ENCODE assay signal across 18 mouse cellular contexts in the genomic region with DNA sequence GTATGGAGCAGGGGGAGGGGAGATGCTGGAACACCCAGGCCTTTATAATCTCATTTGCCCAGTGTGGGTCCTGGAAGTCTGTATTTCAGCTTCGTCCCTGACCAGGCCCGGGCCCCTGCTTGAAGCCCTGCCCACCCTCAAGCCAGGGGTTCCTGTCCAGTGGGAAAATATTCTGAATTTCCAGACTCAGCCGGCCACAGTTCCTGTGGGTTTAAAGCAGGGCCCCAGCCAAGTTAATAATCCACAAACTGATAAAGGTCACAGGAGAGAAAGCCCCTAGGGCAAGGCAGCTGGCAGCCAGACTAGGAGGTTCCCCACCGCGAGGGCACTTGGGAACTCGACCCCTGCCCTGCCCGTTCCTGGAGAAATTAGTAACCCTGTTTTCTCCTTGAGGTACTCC. TPM values are rescaled to one million over a fixed set of nuclear protein-coding genes. Genes with fewer than 3 reads are reported as not detected.
DNase-seq lines count a peak whose midpoint lies in the region; ATAC-seq and TF ChIP-seq lines count a peak whose summit lies in the region.
"Had no signal": no experiment of that assay in that cellular context is flagged by ENCODE, and none has a peak within 500 bp of the region (broad histone marks: within the 10 kb centered on the region; RNA-seq: fewer than 3 reads in every experiment).

No protein-coding gene starts in this region.

- peaks cover 33% of the 10 kb centered on the region for H3K4me1 ChIP-seq in forebrain, embryonic 10.5 days
- no peaks in the 10 kb centered on the region for H3K4me1 ChIP-seq in forebrain, embryonic 15.5 days
- H3K4me1 ChIP-seq in kidney, embryonic 15.5 days = peaks cover 48% of the 10 kb centered on the region
- H3K4me1 ChIP-seq in liver, adult 2 months (ENCODE audit: control insufficient read depth, insufficient read depth, low read length) = peaks cover 30% of the 10 kb centered on the region
- no peaks in the 10 kb centered on the region for H3K4me1 ChIP-seq in hindbrain, embryonic 13.5 days (replicated peaks)

- no peak overlapping the region for H3K9ac ChIP-seq in forebrain, embryonic 15.5 days (replicated peaks)
- H3K9ac ChIP-seq in kidney, embryonic 15.5 days = no peak overlapping the region
- H3K9ac ChIP-seq in liver, adult 2 months (ENCODE audit: low read depth, low read length) = no peak overlapping the region
- no peak overlapping the region for H3K9ac ChIP-seq in hindbrain, embryonic 13.5 days
- H3K9ac ChIP-seq: lung, embryonic 14.5 days had no signal

- WGBS in forebrain, embryonic 10.5 days = 59% methylated on average over 7 of the region's 7 CpGs
- WGBS in forebrain, embryonic 15.5 days = 71% methylated on average over 7 of the region's 7 CpGs
- 46% methylated on average over 7 of the region's 7 CpGs for WGBS in kidney, embryonic 15.5 days
- 24% methylated on average over 7 of the region's 7 CpGs for WGBS in liver, adult 2 months
- WGBS in hindbrain, embryonic 13.5 days = 55% methylated on average over 7 of the region's 7 CpGs

- no peak for ATAC-seq in forebrain, embryonic 15.5 days (replicated peaks)
- ATAC-seq in kidney, embryonic 15.5 days (replicated peaks; ENCODE audit: low FRiP score) = peak; percentile 77
- ATAC-seq in hindbrain, embryonic 13.5 days (ENCODE audit: low FRiP score) = no peak
- ATAC-seq: hindbrain, postnatal 0 days had no signal

- TF ChIP-seq CTCF in liver, adult 2 months (IDR thresholded peaks at IDR 0.05; ENCODE audit: low read depth, low read length) = no peak

- peaks cover 9% of the 10 kb centered on the region; the same call in 1 of the 2 replicates for H3K27me3 ChIP-seq in forebrain, embryonic 10.5 days (ENCODE audit: poor library complexity, severe bottlenecking)
- no peaks in the 10 kb centered on the region for H3K27me3 ChIP-seq in forebrain, embryonic 15.5 days
- no peaks in the 10 kb centered on the region for H3K27me3 ChIP-seq in kidney, embryonic 15.5 days
- H3K27me3 ChIP-seq in liver, adult 2 months (ENCODE audit: control insufficient read depth, insufficient read depth, low read length) = no peaks in the 10 kb centered on the region
- 0 out of 2 replicates have a peak, but pooled peaks cover 6% of the 10 kb centered on the region for H3K27me3 ChIP-seq in hindbrain, embryonic 13.5 days

- no peak for TF ChIP-seq POLR2A in liver, adult 2 months (IDR thresholded peaks at IDR 0.05; ENCODE audit: extremely low read depth, insufficient read depth, low read length)

- H3K4me3 ChIP-seq in forebrain, embryonic 10.5 days = no peak overlapping the region
- no peak overlapping the region for H3K4me3 ChIP-seq in forebrain, embryonic 15.5 days
- H3K4me3 ChIP-seq in kidney, embryonic 15.5 days (replicated peaks) = no peak overlapping the region
- no peak overlapping the region for H3K4me3 ChIP-seq in liver, adult 2 months (ENCODE audit: insufficient read depth, low read depth, low read length)
- H3K4me3 ChIP-seq in hindbrain, embryonic 13.5 days = no peak overlapping the region

- no peaks in the 10 kb centered on the region for H3K9me3 ChIP-seq in forebrain, embryonic 10.5 days
- H3K9me3 ChIP-seq in forebrain, embryonic 15.5 days = no peaks in the 10 kb centered on the region
- H3K9me3 ChIP-seq in kidney, embryonic 15.5 days (replicated peaks) = no peaks in the 10 kb centered on the region
- H3K9me3 ChIP-seq in hindbrain, embryonic 13.5 days = no peaks in the 10 kb centered on the region

- H3K36me3 ChIP-seq in forebrain, embryonic 10.5 days (replicated peaks) = no peaks in the 10 kb centered on the region
- no peaks in the 10 kb centered on the region for H3K36me3 ChIP-seq in forebrain, embryonic 15.5 days
- no peaks in the 10 kb centered on the region for H3K36me3 ChIP-seq in kidney, embryonic 15.5 days
- no peaks in the 10 kb centered on the region for H3K36me3 ChIP-seq in liver, adult 2 months (ENCODE audit: control insufficient read depth, insufficient read depth, low read length)
- no peaks in the 10 kb centered on the region for H3K36me3 ChIP-seq in hindbrain, embryonic 13.5 days

- H3K79me2 ChIP-seq in liver, adult 2 months (ENCODE audit: control insufficient read depth, insufficient read depth, low read length) = no peaks in the 10 kb centered on the region

- 0 out of 2 replicates have a peak overlapping the region, but pooled peaks have one; percentile 26 for H3K27ac ChIP-seq in forebrain, embryonic 10.5 days
- H3K27ac ChIP-seq in forebrain, embryonic 15.5 days (replicated peaks) = no peak overlapping the region
- H3K27ac ChIP-seq in kidney, embryonic 15.5 days = peak overlapping the region; percentile 91
- H3K27ac ChIP-seq in liver, adult 2 months (replicated peaks; ENCODE audit: insufficient read depth, low read depth, low read length) = peak overlapping the region; percentile 71
- no peak overlapping the region for H3K27ac ChIP-seq in hindbrain, embryonic 13.5 days
- H3K27ac ChIP-seq: hindbrain, postnatal 0 days had no signal

- H3K4me2 ChIP-seq in forebrain, embryonic 15.5 days (replicated peaks) = no peak overlapping the region
- no peak overlapping the region for H3K4me2 ChIP-seq in kidney, embryonic 15.5 days
- no peak overlapping the region for H3K4me2 ChIP-seq in hindbrain, embryonic 13.5 days
- H3K4me2 ChIP-seq: lung, embryonic 14.5 days had no signal

- no peak for DNase-seq in forebrain, embryonic 10.5 days (ENCODE audit: extremely low spot score, low spot score)
- DNase-seq in liver, adult 2 months (ENCODE audit: extremely low read depth, low read depth, low spot score) = peak; percentile 55
- DNase-seq in yolk sac, embryonic 10.5 days (ENCODE audit: low spot score) = peak; percentile 73
- DNase-seq in left cerebral cortex, adult 8-10 months (ENCODE audit: low spot score in 2 of 2) = no peak
- DNase-seq in frontal cortex, postnatal 25 days (ENCODE audit: low spot score in 2 of 2) = no peak
- DNase-seq: cerebellum, adult 2 months; layer of hippocampus, adult 9-11 months; lung, embryonic 14.5 days; spleen, adult 18-20 months had no signal

RNA-seq across cellular contexts. Expression of gene Trim80, which starts 8.7 kb away (rescaled TPM):
- polyA plus RNA-seq in forebrain, embryonic 10.5 days (2016; fragmentation: Nextera tagmentation; extraction: Ambion mirVana) = 0.15 and 0.19 TPM in 2 replicates
- not detected in 2 replicates for polyA plus RNA-seq in forebrain, embryonic 15.5 days (2015; fragmentation: Nextera tagmentation; extraction: Ambion mirVana)
- polyA plus RNA-seq in kidney, embryonic 15.5 days (2015; fragmentation: Nextera tagmentation; extraction: Ambion mirVana) = 0.18 and 0.30 TPM in 2 replicates
- total RNA-seq in liver, adult 2 months (2014; rRNA removed) = 0.74 and 0.94 TPM in 2 replicates
- polyA plus RNA-seq in liver, adult 2 months (2012; rRNA removed) = 2.0 and 4.0 TPM in 2 replicates
- under 1 TPM in 2 of 4 experiments, not detected in 2; 0.16 to 0.30 TPM for total RNA-seq in left cerebral cortex, adult 8-10 months (2022)
- polyA plus RNA-seq in hindbrain, embryonic 13.5 days (2015; fragmentation: Nextera tagmentation; extraction: Ambion mirVana) = not detected in 2 replicates
- total RNA-seq: CH12.LX; gastrocnemius, postnatal 4 days; hindbrain, postnatal 0 days; left cerebral cortex, postnatal 36 days; megakaryocyte progenitor cell, adult 5-6 weeks had no signal
- polyA plus RNA-seq: lung, embryonic 14.5 days; neural tube, embryonic 14.5 days had no signal

RNA-seq across cellular contexts. Expression of gene Slc16a5, which starts 13.3 kb away (rescaled TPM):
- polyA plus RNA-seq in forebrain, embryonic 10.5 days (2016; fragmentation: Nextera tagmentation; extraction: Ambion mirVana) = 0.19 and 0.20 TPM in 2 replicates
- polyA plus RNA-seq in forebrain, embryonic 15.5 days (2015; fragmentation: Nextera tagmentation; extraction: Ambion mirVana) = 0.10 TPM in 1 of 2 replicates, not detected in the other
- 15.8 and 22.3 TPM in 2 replicates for polyA plus RNA-seq in kidney, embryonic 15.5 days (2015; fragmentation: Nextera tagmentation; extraction: Ambion mirVana)
- 23.0 and 36.3 TPM in 2 replicates for total RNA-seq in liver, adult 2 months (2014; rRNA removed)
- 49.1 and 101 TPM in 2 replicates for polyA plus RNA-seq in liver, adult 2 months (2012; rRNA removed)
- total RNA-seq in left cerebral cortex, adult 8-10 months (2022) = not detected
- polyA plus RNA-seq in hindbrain, embryonic 13.5 days (2015; fragmentation: Nextera tagmentation; extraction: Ambion mirVana) = 0.19 TPM in 1 of 2 replicates, not detected in the other
- total RNA-seq: gastrocnemius, postnatal 4 days; left cerebral cortex, postnatal 36 days; megakaryocyte progenitor cell, adult 5-6 weeks had no signal

RNA-seq across cellular contexts. Expression of gene Armc7, which starts 26.5 kb away (rescaled TPM):
- polyA plus RNA-seq in forebrain, embryonic 10.5 days (2016; fragmentation: Nextera tagmentation; extraction: Ambion mirVana) = 8.1 and 8.2 TPM in 2 replicates
- polyA plus RNA-seq in forebrain, embryonic 15.5 days (2015; fragmentation: Nextera tagmentation; extraction: Ambion mirVana) = 15.6 and 16.1 TPM in 2 replicates
- polyA plus RNA-seq in kidney, embryonic 15.5 days (2015; fragmentation: Nextera tagmentation; extraction: Ambion mirVana) = 8.6 and 9.1 TPM in 2 replicates
- 1.6 and 1.7 TPM in 2 replicates for total RNA-seq in liver, adult 2 months (2014; rRNA removed)
- polyA plus RNA-seq in liver, adult 2 months (2012; rRNA removed) = 3.2 and 4.0 TPM in 2 replicates
- total RNA-seq in left cerebral cortex, adult 8-10 months (2022) = 10 to 100 TPM; 11.6 to 15.1 (median 13.4) TPM
- 16.9 and 18.0 TPM in 2 replicates for polyA plus RNA-seq in hindbrain, embryonic 13.5 days (2015; fragmentation: Nextera tagmentation; extraction: Ambion mirVana)

RNA-seq across cellular contexts. Expression of gene Kctd2, which starts 29.1 kb away (rescaled TPM):
- 8.9 and 10.3 TPM in 2 replicates for polyA plus RNA-seq in forebrain, embryonic 10.5 days (2016; fragmentation: Nextera tagmentation; extraction: Ambion mirVana)
- polyA plus RNA-seq in forebrain, embryonic 15.5 days (2015; fragmentation: Nextera tagmentation; extraction: Ambion mirVana) = 23.6 and 26.3 TPM in 2 replicates
- 14.1 and 16.4 TPM in 2 replicates for polyA plus RNA-seq in kidney, embryonic 15.5 days (2015; fragmentation: Nextera tagmentation; extraction: Ambion mirVana)
- 10.0 and 14.2 TPM in 2 replicates for total RNA-seq in liver, adult 2 months (2014; rRNA removed)
- polyA plus RNA-seq in liver, adult 2 months (2012; rRNA removed) = 18.2 and 21.1 TPM in 2 replicates
- 10 to 100 TPM; 63.2 to 74.5 (median 72.3) TPM for total RNA-seq in left cerebral cortex, adult 8-10 months (2022)
- 17.7 and 22.2 TPM in 2 replicates for polyA plus RNA-seq in hindbrain, embryonic 13.5 days (2015; fragmentation: Nextera tagmentation; extraction: Ambion mirVana)

RNA-seq across cellular contexts. Expression of gene Atp5h, which starts 29.2 kb away (rescaled TPM):
- polyA plus RNA-seq in forebrain, embryonic 10.5 days (2016; fragmentation: Nextera tagmentation; extraction: Ambion mirVana) = 877 and 886 TPM in 2 replicates
- polyA plus RNA-seq in forebrain, embryonic 15.5 days (2015; fragmentation: Nextera tagmentation; extraction: Ambion mirVana) = 722 and 770 TPM in 2 replicates
- polyA plus RNA-seq in kidney, embryonic 15.5 days (2015; fragmentation: Nextera tagmentation; extraction: Ambion mirVana) = 1,004 and 1,083 TPM in 2 replicates
- 480 and 648 TPM in 2 replicates for total RNA-seq in liver, adult 2 months (2014; rRNA removed)
- polyA plus RNA-seq in liver, adult 2 months (2012; rRNA removed) = 103 and 134 TPM in 2 replicates
- 100 to 1,000 TPM; 439 to 484 (median 473) TPM for total RNA-seq in left cerebral cortex, adult 8-10 months (2022)
- polyA plus RNA-seq in hindbrain, embryonic 13.5 days (2015; fragmentation: Nextera tagmentation; extraction: Ambion mirVana) = 945 and 956 TPM in 2 replicates

Comparison
In these comparisons a context has a peak if more than half of its experiments do, and no peak if none do; other contexts are left out.
1. H3K27ac ChIP-seq: peak in forebrain, embryonic 10.5 days (single experiment), kidney, embryonic 15.5 days (single experiment) and liver, adult 2 months (single experiment); none in forebrain, embryonic 15.5 days (single experiment) and hindbrain, embryonic 13.5 days (single experiment).
2. DNase-seq: peak in liver, adult 2 months (single experiment) and yolk sac, embryonic 10.5 days (single experiment); none in forebrain, embryonic 10.5 days (single experiment), left cerebral cortex, adult 8-10 months (0 of 2) and frontal cortex, postnatal 25 days (0 of 2).
3. RNA of gene Slc16a5, which starts 13.3 kb away (polyA plus RNA-seq): 49.1 to 101 TPM in liver, adult 2 months and 15.8 to 22.3 TPM in kidney, embryonic 15.5 days; 0.19 TPM in hindbrain, embryonic 13.5 days, 0.19 to 0.20 TPM in forebrain, embryonic 10.5 days and 0.10 TPM in forebrain, embryonic 15.5 days; every median in the first group is over 10 times any median in the second.